Mouse (Mus musculus) stomach, postnatal 0 days (tissue): ENCODE measurements at regions not wholly inside any gene's neighbourhood (a gene's known extent, or its start where the extent isn't known, plus 50 kb on each side); places are given as distances from the start of the nearest gene placed in this dataset.

Experiments
- CTCF ChIP-seq: IDR thresholded peaks from 2 replicates; pipeline ENCODE4 v1.5.1; 2016; ENCODE audit warnings: antibody characterized with exemption, low read depth, mild to moderate bottlenecking, moderate library complexity
- EP300 ChIP-seq: optimal IDR thresholded peaks from 2 replicates; pipeline ENCODE3; 2016; ENCODE audit warnings: antibody characterized with exemption

DNA sequence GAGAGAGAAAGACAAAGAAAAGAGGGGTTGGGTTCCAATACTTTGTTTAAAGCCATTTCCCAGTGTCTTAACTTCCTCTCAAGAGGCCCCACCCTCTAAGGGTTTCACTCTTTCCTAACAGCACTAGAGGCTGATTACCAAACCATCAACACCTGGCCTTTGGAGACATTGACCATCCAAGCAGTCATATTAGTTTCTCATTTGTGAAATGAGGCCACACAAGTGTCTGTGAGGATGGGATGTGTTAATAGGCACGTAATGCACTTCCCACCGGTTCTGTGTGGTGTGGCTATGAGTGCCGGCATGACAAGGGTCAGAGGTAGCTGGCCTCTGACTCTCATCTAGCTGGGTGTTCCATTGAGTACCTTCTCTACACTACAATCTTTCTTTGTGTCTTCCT is 59.2 kb downstream of the Calml3 start:
- TF ChIP-seq EP300 = no peak
- TF ChIP-seq CTCF = no peak
